Mouse (Mus musculus): ENCODE measurements at regions not wholly inside any gene's neighbourhood (a gene's known extent, or its start where the extent isn't known, plus 50 kb on each side); places are given as distances from the start of the nearest gene placed in this dataset.

- no peak for TF ChIP-seq POLR2A (IDR thresholded peaks at IDR 0.05; ENCODE audit: insufficient read length, low read depth)
- TF ChIP-seq E2F4 (IDR thresholded peaks at IDR 0.05; ENCODE audit: insufficient read depth): no peak
Measured at GRCm38 (mm10) chr5:47254835-47255369, 728.0 kb upstream of the Slit2 start.
